Mouse (Mus musculus): ENCODE measurements around the gene Zfp433. TPM values are rescaled to one million over a fixed set of nuclear protein-coding genes. Genes with fewer than 3 reads are reported as not detected.

Zfp433 gene
- polyA plus RNA-seq (2017; shearing (Covaris generic)): 21.2 TPM

DNA sequence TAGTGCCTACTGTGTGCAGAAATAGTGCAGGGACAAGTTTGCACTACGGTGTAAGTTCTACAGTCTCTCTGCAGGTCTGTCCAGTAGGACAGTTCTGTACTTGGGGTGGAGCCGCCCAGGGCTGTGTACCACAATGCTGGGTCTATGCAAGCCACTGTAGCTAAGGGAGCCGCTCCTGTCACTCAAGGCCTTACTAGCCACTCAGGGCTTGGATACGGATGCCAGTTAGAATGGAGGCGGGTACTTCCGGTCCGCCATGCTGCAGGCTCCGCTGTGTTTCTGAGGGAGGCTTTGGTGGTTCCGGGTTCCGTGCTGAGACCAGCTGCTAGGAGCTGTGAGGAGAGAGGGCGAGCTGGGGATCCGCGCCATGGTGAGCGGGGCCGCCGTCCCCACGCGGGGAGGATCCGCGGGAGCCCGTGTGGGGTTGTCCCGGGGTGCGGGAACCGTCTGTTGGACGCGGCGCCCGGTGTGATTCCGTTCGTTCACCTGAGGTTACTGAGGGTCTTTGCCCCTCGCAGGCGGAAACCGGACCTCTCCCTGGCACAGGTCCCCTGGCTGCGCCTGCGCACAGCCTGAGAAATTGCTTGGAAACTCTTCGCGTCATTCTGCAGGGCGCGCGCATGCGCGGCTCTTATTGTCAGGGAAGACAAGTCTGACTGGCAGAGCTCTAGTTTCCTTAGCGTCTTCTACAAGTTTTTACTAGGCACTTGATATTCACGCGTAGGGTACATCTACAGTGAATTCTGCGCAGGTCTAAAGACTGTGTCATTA is at the start of gene Zfp433:
Zfp433 (plus strand) TSS at position 295 of the 771 bp plus-strand sequence.

GRCm38 (mm10) chr10:81770506-81771403 is 66.1 kb downstream of the Zfp433 start, which contains the start of gene Gm3055:
TSS of gene Gm3055 (minus strand) at chr10:81771161.

Other genes with a start within 250 kb of the Zfp433 start
- 19.9 TPM for gene Nfic, start 249.2 kb upstream of the Zfp433 start, polyA plus RNA-seq (2017; shearing (Covaris generic))
- 0.35 TPM for gene Celf5, start 222.1 kb upstream of the Zfp433 start, polyA plus RNA-seq (2017; shearing (Covaris generic))
- 145 TPM for gene Ncln, start 208.4 kb upstream of the Zfp433 start, polyA plus RNA-seq (2017; shearing (Covaris generic))
- gene S1pr4, start 204.7 kb upstream of the Zfp433 start, polyA plus RNA-seq (2017; shearing (Covaris generic)): 85.6 TPM
- 40.0 TPM for gene Gna15, start 180.6 kb upstream of the Zfp433 start, polyA plus RNA-seq (2017; shearing (Covaris generic))
- gene Gna11, start 159.6 kb upstream of the Zfp433 start, polyA plus RNA-seq (2017; shearing (Covaris generic)): 6.5 TPM
- gene Aes, start 145.3 kb upstream of the Zfp433 start, polyA plus RNA-seq (2017; shearing (Covaris generic)): 154 TPM
- gene Tle2, start 130.3 kb upstream of the Zfp433 start, polyA plus RNA-seq (2017; shearing (Covaris generic)): 2.7 TPM
- gene Tle6, start 103.8 kb upstream of the Zfp433 start, polyA plus RNA-seq (2017; shearing (Covaris generic)): 1.1 TPM
- gene BC025920, start 98.6 kb upstream of the Zfp433 start, polyA plus RNA-seq (2017; shearing (Covaris generic)): 2.1 TPM
- 23.6 TPM for gene Sirt6, start 77.0 kb upstream of the Zfp433 start, polyA plus RNA-seq (2017; shearing (Covaris generic))
- gene Ankrd24, start 76.3 kb upstream of the Zfp433 start, polyA plus RNA-seq (2017; shearing (Covaris generic)): 2.4 TPM
- gene Gm10778, start 55.8 kb upstream of the Zfp433 start, polyA plus RNA-seq (2017; shearing (Covaris generic)): 10.4 TPM
- gene Gm3055, start 66.3 kb downstream of the Zfp433 start, polyA plus RNA-seq (2017; shearing (Covaris generic)): 8.8 TPM
- gene Gm4767, start 107.4 kb downstream of the Zfp433 start, polyA plus RNA-seq (2017; shearing (Covaris generic)): 7.4 TPM
- gene Gm32687, start 159.1 kb downstream of the Zfp433 start, polyA plus RNA-seq (2017; shearing (Covaris generic)): 11.7 TPM
- gene Zfp781, start 225.7 kb downstream of the Zfp433 start, polyA plus RNA-seq (2017; shearing (Covaris generic)): 5.1 TPM